Mouse (Mus musculus) embryonic stem cell, embryonic (primary cell): Measurements from ENCODE around the gene Gm20388.

Experiments
- CTCF ChIA-PET, 4 experiments: fragments of 300-600 bp in 2 of 4; fragments of 350-600 bp in 2 of 4; sonication (Branson Sonifier 250); formaldehyde crosslinking; loops; one replicate each; lab custom pipeline; 2022; ENCODE audit warnings: inconsistent platforms in 2 of 4; lab: Charles Lee
- POLR2A ChIA-PET, 4 experiments: fragments of 300-600 bp in 2 of 4; fragments of 350-600 bp in 2 of 4; sonication (Branson Sonifier 250); formaldehyde crosslinking; loops; one replicate each; lab custom pipeline; 2022; ENCODE audit warnings: antibody characterized with exemption in 4 of 4, inconsistent platforms in 1 of 4; lab: Charles Lee

The Gm20388 gene

GRCm38 (mm10) chr8:123331810-123332209, 3421.2 kb downstream of the Gm20388 start:
- POLR2A ChIA-PET: interaction anchor here in 3 of 4 experiments (0.6 to 1.9 kb wide), 26 partner anchors 9 to 287 kb away, joined by 3 to 15 read pairs (median 4); partner anchors contain the start of genes Tcf25 (in 3 of the 3), Chmp1a (in 1 of the 3), Spata2l (in 1 of the 3) and Spata33 (in 1 of the 3)

GRCm38 (mm10) chr8:123332262-123333090, 3421.8 kb downstream of the Gm20388 start, which contains the start of gene Spire2:
Spire2 (plus strand) TSS chr8:123332713.
- CTCF ChIA-PET: interaction anchor here (0.6 to 2.9 kb wide), 13 partner anchors 8 to 120 kb away, joined by 3 to 28 read pairs (median 3); partner anchors contain the start of genes Chmp1a (in 1 of the 4), Mc1r (in 1 of the 4) and Spata33 (in 1 of the 4)
- POLR2A ChIA-PET: interaction anchor here (0.5 to 1.9 kb wide), 31 partner anchors 9 to 812 kb away, joined by 3 to 15 read pairs (median 4); partner anchors contain the start of genes Tcf25 (in 3 of the 4), Chmp1a (in 1 of the 4), Spata2l (in 1 of the 4) and Spata33 (in 1 of the 4)

More at GRCm38 (mm10) chr8:123331810-123332209, 3421.2 kb downstream of the Gm20388 start:
- CTCF ChIA-PET: interaction anchor here (0.5 to 2.9 kb wide), 14 partner anchors 9 to 119 kb away, joined by 3 to 28 read pairs (median 3); partner anchors contain the start of genes Chmp1a (in 1 of the 4), Mc1r (in 1 of the 4) and Spata33 (in 1 of the 4)

- ChIA-PET CTCF (interaction anchor here in 3 of 4 experiments (0.5 to 2.9 kb wide), 8 partner anchors 8 to 93 kb away, joined by 3 to 28 read pairs (median 6); partner anchors contain the start of gene Mc1r (in 1 of the 3)), POLR2A (interaction anchor here (0.5 to 3.0 kb wide), 13 partner anchors 10 to 752 kb away, joined by 3 to 20 read pairs (median 5); partner anchors contain the start of gene Tcf25 (in 3 of the 4))
Measured at GRCm38 (mm10) chr8:123333091-123333587, 3422.5 kb downstream of the Gm20388 start.

GRCm38 (mm10) chr8:123333864-123334263, 3423.2 kb downstream of the Gm20388 start:
- ChIA-PET CTCF (interaction anchor here in 3 of 4 experiments (0.5 to 2.4 kb wide), 11 partner anchors 9 to 117 kb away, joined by 3 to 14 read pairs (median 3); partner anchors contain the start of genes Fanca (in 1 of the 3) and Mc1r (in 1 of the 3)), POLR2A (interaction anchor here in 3 of 4 experiments (0.6 to 3.0 kb wide), 13 partner anchors 10 to 291 kb away, joined by 3 to 20 read pairs (median 4); partner anchors contain the start of genes Ankrd11 (in 1 of the 3), Spata2l (in 1 of the 3) and Tcf25 (in 1 of the 3))

- ChIA-PET CTCF (interaction anchor here in 3 of 4 experiments (0.7 to 2.4 kb wide), 12 partner anchors 9 to 116 kb away, joined by 3 to 14 read pairs (median 4); partner anchors contain the start of genes Fanca (in 1 of the 3) and Mc1r (in 1 of the 3)), POLR2A (interaction anchor here in 3 of 4 experiments (0.7 to 3.0 kb wide), 14 partner anchors 9 to 292 kb away, joined by 3 to 20 read pairs (median 4); partner anchors contain the start of genes Ankrd11 (in 1 of the 3), Spata2l (in 1 of the 3) and Tcf25 (in 1 of the 3))
Measured at GRCm38 (mm10) chr8:123334467-123334866, 3423.8 kb downstream of the Gm20388 start.

GRCm38 (mm10) chr8:123337475-123337874, 3426.8 kb downstream of the Gm20388 start:
- ChIA-PET CTCF (interaction anchor here in 1 of 4 experiments (1.0 kb wide), 1 partner anchor 20 kb away, joined by 3 read pairs; no protein-coding TSS in a partner anchor), POLR2A (interaction anchor here in 2 of 4 experiments (0.5 to 0.7 kb wide), 3 partner anchors 15 to 305 kb away, joined by 3 to 4 read pairs (median 3); no protein-coding TSS in a partner anchor)

- CTCF ChIA-PET: interaction anchor here (0.5 to 1.9 kb wide), 40 partner anchors 10 to 754 kb away, joined by 3 to 24 read pairs (median 4); partner anchors contain the start of genes Chmp1a (in 1 of the 4), Mc1r (in 1 of the 4) and Spata33 (in 1 of the 4)
- POLR2A ChIA-PET: interaction anchor here in 3 of 4 experiments (0.6 to 7.1 kb wide), 17 partner anchors 10 to 471 kb away, joined by 3 to 65 read pairs (median 4); partner anchors contain the start of genes Tcf25 (in 3 of the 3), Mc1r (in 1 of the 3), Vps9d1 (in 1 of the 3) and Zfp276 (in 1 of the 3)
Measured at GRCm38 (mm10) chr8:123340071-123340470, 3429.4 kb downstream of the Gm20388 start.

- ChIA-PET CTCF (interaction anchor here (0.5 to 1.9 kb wide), 16 partner anchors 9 to 235 kb away, joined by 3 to 32 read pairs (median 4); partner anchors contain the start of gene Mc1r (in 1 of the 4)), POLR2A (interaction anchor here in 3 of 4 experiments (0.7 to 7.1 kb wide), 31 partner anchors 9 to 299 kb away, joined by 3 to 65 read pairs (median 4); partner anchors contain the start of genes Spire2 (in 3 of the 3), Tcf25 (in 3 of the 3), Mc1r (in 1 of the 3) and Vps9d1 (in 1 of the 3))
Measured at GRCm38 (mm10) chr8:123341040-123342015, 3430.7 kb downstream of the Gm20388 start.

GRCm38 (mm10) chr8:123342253-123342652, 3431.6 kb downstream of the Gm20388 start:
- POLR2A ChIA-PET: interaction anchor here in 3 of 4 experiments (0.5 to 7.1 kb wide), 17 partner anchors 10 to 235 kb away, joined by 3 to 65 read pairs (median 6); partner anchors contain the start of genes Spire2 (in 2 of the 3), Mc1r (in 1 of the 3) and Tcf25 (in 1 of the 3)
- CTCF ChIA-PET: interaction anchor here in 3 of 4 experiments (0.5 to 2.1 kb wide), 5 partner anchors 11 to 52 kb away, joined by 3 to 10 read pairs (median 6); no protein-coding TSS in a partner anchor

- ChIA-PET POLR2A (interaction anchor here in 3 of 4 experiments (0.8 to 7.1 kb wide), 13 partner anchors 8 to 128 kb away, joined by 3 to 65 read pairs (median 6); partner anchors contain the start of genes Tcf25 (in 3 of the 3), Spire2 (in 2 of the 3) and Tubb3 (in 1 of the 3)), CTCF (interaction anchor here in 3 of 4 experiments (0.7 to 2.1 kb wide), 10 partner anchors 9 to 70 kb away, joined by 3 to 10 read pairs (median 5); partner anchors contain the start of gene Mc1r (in 1 of the 3))
Measured at GRCm38 (mm10) chr8:123342911-123343310, 3432.3 kb downstream of the Gm20388 start.

- POLR2A ChIA-PET: interaction anchor here in 3 of 4 experiments (0.7 to 7.1 kb wide), 20 partner anchors 9 to 240 kb away, joined by 3 to 65 read pairs (median 3); partner anchors contain the start of genes Tcf25 (in 3 of the 3), Spire2 (in 2 of the 3) and Tubb3 (in 1 of the 3)
- CTCF ChIA-PET: interaction anchor here in 3 of 4 experiments (0.7 to 2.1 kb wide), 12 partner anchors 9 to 69 kb away, joined by 3 to 10 read pairs (median 4); partner anchors contain the start of gene Mc1r (in 1 of the 3)
Measured at GRCm38 (mm10) chr8:123343422-123343821, 3432.8 kb downstream of the Gm20388 start.

- CTCF ChIA-PET: interaction anchor here in 3 of 4 experiments (0.6 to 1.9 kb wide), 6 partner anchors 22 to 132 kb away, joined by 3 to 15 read pairs (median 4); partner anchors contain the start of genes Chmp1a (in 1 of the 3), Mc1r (in 1 of the 3) and Spata33 (in 1 of the 3)
- POLR2A ChIA-PET: interaction anchor here (0.6 to 7.1 kb wide), 9 partner anchors 8 to 403 kb away, joined by 3 to 65 read pairs (median 13); partner anchors contain the start of gene Tcf25 (in 3 of the 4)
Measured at GRCm38 (mm10) chr8:123345135-123345534, 3434.5 kb downstream of the Gm20388 start.

- POLR2A ChIA-PET: no interaction called here
- CTCF ChIA-PET: interaction anchor here in 2 of 4 experiments (0.9 to 1.2 kb wide), 2 partner anchors 23 to 62 kb away, joined by 3 to 5 read pairs; partner anchors contain the start of gene Mc1r (in 1 of the 2)
Measured at GRCm38 (mm10) chr8:123345856-123346255, 3435.2 kb downstream of the Gm20388 start.

- CTCF ChIA-PET: interaction anchor here in 1 of 4 experiments (0.8 kb wide), 1 partner anchor 12 kb away, joined by 3 read pairs; no protein-coding TSS in a partner anchor
- POLR2A ChIA-PET: interaction anchor here in 1 of 4 experiments (0.5 to 1.5 kb wide), 5 partner anchors 8 to 107 kb away, joined by 3 to 6 read pairs (median 3); no protein-coding TSS in a partner anchor
Measured at GRCm38 (mm10) chr8:123347293-123347692, 3436.7 kb downstream of the Gm20388 start.
